Mouse (Mus musculus) ovary, adult 18-20 months (tissue): ENCODE measurements at regions not wholly inside any gene's neighbourhood (a gene's known extent, or its start where the extent isn't known, plus 50 kb on each side); places are given as distances from the start of the nearest gene placed in this dataset.
A peak's percentile ranks its signal among the peaks of the same experiment; 100 is the strongest.

Source experiments
- DNase-seq: peaks from one replicate; pipeline ENCODE4 v3.0.0; 2022; ENCODE audit warnings: low spot score, mixed read lengths

GRCm38 (mm10) chr3:83689068-83689976 lies 76.8 kb upstream of the Sfrp2 start:
- DNase-seq, result no peak

GRCm38 (mm10) chr3:83694505-83694904 lies 71.6 kb upstream of the Sfrp2 start:
- no peak for DNase-seq

GRCm38 (mm10) chr3:83699751-83700150 lies 66.4 kb upstream of the Sfrp2 start:
- DNase-seq, result no peak

GRCm38 (mm10) chr3:83701075-83701474 lies 65.0 kb upstream of the Sfrp2 start:
- DNase-seq, result no peak

- peak; percentile 47 for DNase-seq
Measured at GRCm38 (mm10) chr3:83704559-83704958, 61.6 kb upstream of the Sfrp2 start.

GRCm38 (mm10) chr3:83705253-83705652 lies 60.9 kb upstream of the Sfrp2 start:
- no peak for DNase-seq

GRCm38 (mm10) chr3:83706531-83707243 lies 59.4 kb upstream of the Sfrp2 start:
- no peak for DNase-seq

- DNase-seq, result no peak
Measured at GRCm38 (mm10) chr3:83707278-83707677, 58.8 kb upstream of the Sfrp2 start.

GRCm38 (mm10) chr3:83708973-83709372 lies 57.1 kb upstream of the Sfrp2 start:
- no peak for DNase-seq

GRCm38 (mm10) chr3:83709531-83709930 lies 56.6 kb upstream of the Sfrp2 start:
- DNase-seq, result no peak

GRCm38 (mm10) chr3:83710995-83711541 lies 55.1 kb upstream of the Sfrp2 start:
- DNase-seq, result no peak

- DNase-seq, result no peak
Measured at GRCm38 (mm10) chr3:83712355-83712754, 53.8 kb upstream of the Sfrp2 start.

- DNase-seq, result no peak
Measured at GRCm38 (mm10) chr3:83714572-83714971, 51.5 kb upstream of the Sfrp2 start.
